ENCODE assay signal across 27 mouse cellular contexts in genomic region chr9:56056147-56056546, GRCm38 (mm10). TPM values are rescaled to one million over a fixed set of nuclear protein-coding genes. Genes with fewer than 3 reads are reported as not detected.
DNase-seq lines count a peak whose midpoint lies in the region; ATAC-seq and TF ChIP-seq lines count a peak whose summit lies in the region.
"Had no signal": no experiment of that assay in that cellular context is flagged by ENCODE, and none has a peak within 500 bp of the region (broad histone marks: within the 10 kb centered on the region; RNA-seq: fewer than 3 reads in every experiment).

No protein-coding gene starts in this region.

- no peak overlapping the region for H3K9ac ChIP-seq in heart, embryonic 12.5 days
- H3K9ac ChIP-seq in heart, postnatal 0 days (replicated peaks; ENCODE audit: low read depth, low read length): no peak overlapping the region
- H3K9ac ChIP-seq in midbrain, embryonic 11.5 days (ENCODE audit: low read length): no peak overlapping the region
- no peak overlapping the region for H3K9ac ChIP-seq in midbrain, embryonic 15.5 days

- intact Hi-C loops in heart, postnatal 14 days (cut with DNase I): no loop called here
- intact Hi-C loops in heart, postnatal 36 days (cut with DNase I): no loop called here

- WGBS in heart, embryonic 12.5 days: 83% methylated on average over 6 of the region's 6 CpGs
- 77% methylated on average over 6 of the region's 6 CpGs for WGBS in heart, postnatal 0 days
- WGBS in midbrain, embryonic 11.5 days: 95% methylated on average over 6 of the region's 6 CpGs
- WGBS in midbrain, embryonic 15.5 days: 96% methylated on average over 6 of the region's 6 CpGs

- H3K4me1 ChIP-seq in heart, embryonic 12.5 days (replicated peaks): peaks cover 8% of the 10 kb centered on the region; the same call in 1 of the 2 replicates
- no peaks in the 10 kb centered on the region for H3K4me1 ChIP-seq in heart, postnatal 0 days (ENCODE audit: control insufficient read depth, insufficient read depth)
- no peaks in the 10 kb centered on the region for H3K4me1 ChIP-seq in midbrain, embryonic 11.5 days (ENCODE audit: control insufficient read depth, insufficient read depth, low read length)
- H3K4me1 ChIP-seq in midbrain, embryonic 15.5 days: no peaks in the 10 kb centered on the region

- H3K9me3 ChIP-seq in heart, embryonic 12.5 days (replicated peaks): no peaks in the 10 kb centered on the region
- H3K9me3 ChIP-seq in heart, postnatal 0 days (replicated peaks; ENCODE audit: control insufficient read depth, low read length): no peaks in the 10 kb centered on the region
- no peaks in the 10 kb centered on the region for H3K9me3 ChIP-seq in midbrain, embryonic 11.5 days (ENCODE audit: control insufficient read depth, low read length)
- H3K9me3 ChIP-seq in midbrain, embryonic 15.5 days: no peaks in the 10 kb centered on the region
- H3K9me3 ChIP-seq: G1E had no signal

- no peak for TF ChIP-seq EP300 in heart, postnatal 0 days (IDR thresholded peaks at IDR 0.05; ENCODE audit: low read depth)

- no peak overlapping the region for H3K4me3 ChIP-seq in heart, embryonic 12.5 days
- H3K4me3 ChIP-seq in heart, postnatal 0 days (ENCODE audit: low read depth, low read length): no peak overlapping the region
- no peak overlapping the region for H3K4me3 ChIP-seq in midbrain, embryonic 11.5 days (ENCODE audit: low read depth, low read length)
- H3K4me3 ChIP-seq in midbrain, embryonic 15.5 days: no peak overlapping the region

- ATAC-seq in heart, embryonic 12.5 days (ENCODE audit: insufficient number of reproducible peaks, low FRiP score): peak; percentile 59; the same call in 1 of the 2 replicates
- ATAC-seq in heart, postnatal 0 days (ENCODE audit: insufficient read depth, low read depth): no peak
- ATAC-seq in midbrain, embryonic 11.5 days (ENCODE audit: low FRiP score): no peak
- no peak for ATAC-seq in midbrain, embryonic 15.5 days (replicated peaks)
- ATAC-seq: activated CD4-positive, CD25-positive, alpha-beta regulatory T cell, adult 4 months; CD4-positive, CD25-positive, alpha-beta regulatory T cell, adult 4 months; Patski had no signal

- no peak overlapping the region for H3K4me2 ChIP-seq in heart, embryonic 12.5 days
- no peak overlapping the region for H3K4me2 ChIP-seq in heart, postnatal 0 days (ENCODE audit: low read depth, low read length)
- no peak overlapping the region for H3K4me2 ChIP-seq in midbrain, embryonic 11.5 days
- no peak overlapping the region for H3K4me2 ChIP-seq in midbrain, embryonic 15.5 days

- H3K27ac ChIP-seq in heart, embryonic 12.5 days (ENCODE audit: poor library complexity, severe bottlenecking): no peak overlapping the region
- H3K27ac ChIP-seq in heart, postnatal 0 days (ENCODE audit: low read depth): no peak overlapping the region
- no peak overlapping the region for H3K27ac ChIP-seq in midbrain, embryonic 11.5 days (ENCODE audit: low read depth, low read length)
- no peak overlapping the region for H3K27ac ChIP-seq in midbrain, embryonic 15.5 days

- H3K27me3 ChIP-seq in heart, embryonic 12.5 days (replicated peaks): no peaks in the 10 kb centered on the region
- H3K27me3 ChIP-seq in heart, postnatal 0 days (ENCODE audit: control insufficient read depth, insufficient read depth, low read length): no peaks in the 10 kb centered on the region
- H3K27me3 ChIP-seq in midbrain, embryonic 11.5 days (ENCODE audit: control insufficient read depth, insufficient read depth, low read length): no peaks in the 10 kb centered on the region
- no peaks in the 10 kb centered on the region for H3K27me3 ChIP-seq in midbrain, embryonic 15.5 days (replicated peaks)
- H3K27me3 ChIP-seq: CH12.LX, Patski had no signal

- no peak for DNase-seq in heart, postnatal 14 days
- peak; percentile 14 for DNase-seq in heart, postnatal 0 days (ENCODE audit: low spot score)
- no peak for DNase-seq in heart, postnatal 36 days
- peak; percentile 76 for DNase-seq in midbrain, embryonic 11.5 days (ENCODE audit: low spot score, missing footprints)
- DNase-seq: adrenal gland, adult 2 months; adrenal gland, adult 8-10 months; adrenal gland, postnatal 10 days; adrenal gland, postnatal 14 days; adrenal gland, postnatal 25 days; adrenal gland, postnatal 36 days; B cell, adult 2 months; cerebellum, adult 11 months; cerebellum, adult 11-12 months; cerebellum, adult 18-20 months had no signal

- H3K36me3 ChIP-seq in heart, embryonic 12.5 days: peaks cover 59% of the 10 kb centered on the region
- H3K36me3 ChIP-seq in heart, postnatal 0 days (replicated peaks; ENCODE audit: control insufficient read depth, insufficient read depth, low read length): peaks cover 56% of the 10 kb centered on the region
- peaks cover 20% of the 10 kb centered on the region for H3K36me3 ChIP-seq in midbrain, embryonic 11.5 days (ENCODE audit: control insufficient read depth, insufficient read depth, low read length)
- H3K36me3 ChIP-seq in midbrain, embryonic 15.5 days (replicated peaks): peaks cover 53% of the 10 kb centered on the region

- no peak for TF ChIP-seq CTCF in heart, postnatal 0 days (IDR thresholded peaks at IDR 0.05; ENCODE audit: low read depth)

RNA-seq across cellular contexts. Expression of gene Rcn2, which starts 14.5 kb away (rescaled TPM):
- polyA plus RNA-seq in heart, embryonic 12.5 days (2016; fragmentation: Nextera tagmentation; extraction: Ambion mirVana): 178 and 180 TPM in 2 replicates
- 10 to 100 TPM; 25.1 to 27.1 TPM for total RNA-seq in heart, postnatal 14 days (2021)
- 37.9 and 42.6 TPM in 2 replicates for total RNA-seq in heart, postnatal 0 days (2014; rRNA removed; ENCODE audit: low replicate concordance)
- 88.6 and 91.7 TPM in 2 replicates for polyA plus RNA-seq in heart, postnatal 0 days (2015; fragmentation: Nextera tagmentation; extraction: Ambion mirVana)
- 10 to 100 TPM; 26.7 to 29.1 TPM for total RNA-seq in heart, postnatal 36 days (2021)
- polyA plus RNA-seq in midbrain, embryonic 11.5 days (2014; fragmentation: Nextera tagmentation; extraction: Ambion mirVana): 435 and 466 TPM in 2 replicates
- polyA plus RNA-seq in midbrain, embryonic 15.5 days (2015; fragmentation: Nextera tagmentation; extraction: Ambion mirVana): 266 and 276 TPM in 2 replicates

RNA-seq across cellular contexts. Expression of gene Pstpip1, which starts 33.6 kb away (rescaled TPM):
- polyA plus RNA-seq in heart, embryonic 12.5 days (2016; fragmentation: Nextera tagmentation; extraction: Ambion mirVana): 0.60 and 0.81 TPM in 2 replicates
- total RNA-seq in heart, postnatal 14 days (2021): 1 to 10 TPM; 1.1 to 3.2 TPM
- 2.9 and 3.5 TPM in 2 replicates for total RNA-seq in heart, postnatal 0 days (2014; rRNA removed; ENCODE audit: low replicate concordance)
- 1.1 and 1.4 TPM in 2 replicates for polyA plus RNA-seq in heart, postnatal 0 days (2015; fragmentation: Nextera tagmentation; extraction: Ambion mirVana)
- 1 to 10 TPM; 1.1 TPM for total RNA-seq in heart, postnatal 36 days (2021)
- 0.33 TPM in 1 of 2 replicates, not detected in the other for polyA plus RNA-seq in midbrain, embryonic 11.5 days (2014; fragmentation: Nextera tagmentation; extraction: Ambion mirVana)
- 0.58 and 0.73 TPM in 2 replicates for polyA plus RNA-seq in midbrain, embryonic 15.5 days (2015; fragmentation: Nextera tagmentation; extraction: Ambion mirVana)
- total RNA-seq: G1E had no signal

RNA-seq across cellular contexts. Expression of gene 4930563M21Rik, which starts 45.8 kb away (rescaled TPM):
- not detected in 2 replicates for polyA plus RNA-seq in heart, embryonic 12.5 days (2016; fragmentation: Nextera tagmentation; extraction: Ambion mirVana)
- total RNA-seq in heart, postnatal 14 days (2021): not detected
- not detected in 2 replicates for total RNA-seq in heart, postnatal 0 days (2014; rRNA removed; ENCODE audit: low replicate concordance)
- not detected in 2 replicates for polyA plus RNA-seq in heart, postnatal 0 days (2015; fragmentation: Nextera tagmentation; extraction: Ambion mirVana)
- total RNA-seq in heart, postnatal 36 days (2021): not detected
- not detected in 2 replicates for polyA plus RNA-seq in midbrain, embryonic 11.5 days (2014; fragmentation: Nextera tagmentation; extraction: Ambion mirVana)
- polyA plus RNA-seq in midbrain, embryonic 15.5 days (2015; fragmentation: Nextera tagmentation; extraction: Ambion mirVana): not detected in 2 replicates
- total RNA-seq: adrenal gland, adult 18-20 months; adrenal gland, adult 2 months; adrenal gland, adult 8-10 months; adrenal gland, postnatal 10 days; adrenal gland, postnatal 14 days; adrenal gland, postnatal 25 days; adrenal gland, postnatal 36 days; adrenal gland, postnatal 4 days; CH12.LX; ES-E14; G1E; MEL had no signal
- polyA plus RNA-seq: activated CD4-positive, CD25-positive, alpha-beta regulatory T cell, adult 4 months; adrenal gland, adult 2 months; brain, embryonic 14.5 days; C2C12; CD4-positive, CD25-positive, alpha-beta regulatory T cell, adult 4 months; G1E; Patski had no signal

Comparison
In these comparisons a context has a peak if more than half of its experiments do, and no peak if none do; other contexts are left out.
1. DNase-seq: peak in heart, postnatal 0 days (single experiment) and midbrain, embryonic 11.5 days (single experiment); none in heart, postnatal 14 days (0 of 2) and heart, postnatal 36 days (0 of 2).